Mouse (Mus musculus) cerebellum, postnatal 4 days (tissue): ENCODE measurements around the gene Iffo2.
"Not testable (repeated sequence)": the region's sequence is repeated elsewhere in the genome, so short reads cannot be mapped to it uniquely, and the experiment has no call there.

Experiments
- DNase-seq, 2 experiments: peaks; one replicate each; pipeline ENCODE4 v3.0.0; 2022; ENCODE audit warnings: low spot score in 2 of 2, mixed read lengths in 1 of 2

Iffo2 gene

GRCm38 (mm10) chr4:139530248-139530647 is at the start of gene Iffo2:
Gene Iffo2 (plus strand): TSS chr4:139530548.
- DNase-seq = not testable (repeated sequence)

GRCm38 (mm10) chr4:139481400-139481799 is 48.9 kb upstream of the Iffo2 start:
- no peak for DNase-seq

- no peak for DNase-seq
Observed at GRCm38 (mm10) chr4:139483461-139484105, 46.8 kb upstream of the Iffo2 start.

GRCm38 (mm10) chr4:139484496-139484895 is 45.9 kb upstream of the Iffo2 start:
- no peak for DNase-seq

GRCm38 (mm10) chr4:139487085-139487484 is 43.3 kb upstream of the Iffo2 start:
- DNase-seq = no peak

GRCm38 (mm10) chr4:139488325-139488724 is 42.0 kb upstream of the Iffo2 start:
- DNase-seq = no peak

- peak in 1 of 2 experiments; percentile 47 for DNase-seq
Observed at GRCm38 (mm10) chr4:139489946-139490345, 40.4 kb upstream of the Iffo2 start.

- no peak for DNase-seq
Observed at GRCm38 (mm10) chr4:139490413-139491055, 39.8 kb upstream of the Iffo2 start.

- no peak for DNase-seq
Observed at GRCm38 (mm10) chr4:139491541-139492170, 38.7 kb upstream of the Iffo2 start.

GRCm38 (mm10) chr4:139492258-139492833 is 38.0 kb upstream of the Iffo2 start:
- no peak for DNase-seq

- DNase-seq = no peak
Observed at GRCm38 (mm10) chr4:139493227-139494025, 36.9 kb upstream of the Iffo2 start.

GRCm38 (mm10) chr4:139500814-139501213 is 29.5 kb upstream of the Iffo2 start:
- no peak for DNase-seq

GRCm38 (mm10) chr4:139501702-139502101 is 28.6 kb upstream of the Iffo2 start:
- DNase-seq = no peak

- DNase-seq = no peak
Observed at GRCm38 (mm10) chr4:139503919-139504318, 26.4 kb upstream of the Iffo2 start.

- no peak for DNase-seq
Observed at GRCm38 (mm10) chr4:139505716-139506115, 24.6 kb upstream of the Iffo2 start.

- DNase-seq = no peak
Observed at GRCm38 (mm10) chr4:139506727-139507126, 23.6 kb upstream of the Iffo2 start.

GRCm38 (mm10) chr4:139509069-139509468 is 21.3 kb upstream of the Iffo2 start:
- no peak for DNase-seq

GRCm38 (mm10) chr4:139511557-139511956 is 18.8 kb upstream of the Iffo2 start:
- no peak for DNase-seq

GRCm38 (mm10) chr4:139512985-139513384 is 17.4 kb upstream of the Iffo2 start:
- no peak for DNase-seq

- no peak for DNase-seq
Observed at GRCm38 (mm10) chr4:139519221-139519620, 11.1 kb upstream of the Iffo2 start.

GRCm38 (mm10) chr4:139521926-139522325 is 8.4 kb upstream of the Iffo2 start:
- no peak for DNase-seq

- peak in 1 of 2 experiments; percentile 14 for DNase-seq
Observed at GRCm38 (mm10) chr4:139526475-139526874, 3.9 kb upstream of the Iffo2 start.
